Mouse (Mus musculus): ENCODE data around the gene P2rx5. TPM values are rescaled to one million over a fixed set of nuclear protein-coding genes. Genes with fewer than 3 reads are reported as not detected.

P2rx5 gene
- total RNA-seq, 2 experiments from 2014 or later = 6.9 to 7.5 TPM

DNA sequence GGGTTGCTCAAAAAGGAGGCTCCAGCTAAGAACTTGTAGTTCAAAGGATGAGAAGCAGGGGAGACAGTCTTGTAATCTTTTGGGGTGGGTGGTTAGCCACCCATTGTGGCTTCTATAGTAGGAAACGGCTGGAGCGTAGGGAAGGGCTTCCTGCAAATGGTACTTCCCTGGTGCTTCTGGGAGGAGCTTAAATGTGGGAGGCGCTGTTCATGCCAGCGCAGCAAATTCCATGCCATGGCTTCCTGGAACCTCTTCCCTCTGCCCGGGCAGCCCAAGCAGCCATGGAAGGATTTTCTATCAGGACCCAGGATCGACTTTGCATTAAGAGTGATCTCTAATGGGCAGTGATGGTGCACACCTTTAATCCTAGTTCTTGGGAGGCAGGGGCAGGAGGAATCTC is 8.4 kb downstream of the P2rx5 start:
- intact Hi-C loops (cut with DNase I; ENCODE audit: low total_unique reads) = no loop called here
- DNase-seq = no peak

DNA sequence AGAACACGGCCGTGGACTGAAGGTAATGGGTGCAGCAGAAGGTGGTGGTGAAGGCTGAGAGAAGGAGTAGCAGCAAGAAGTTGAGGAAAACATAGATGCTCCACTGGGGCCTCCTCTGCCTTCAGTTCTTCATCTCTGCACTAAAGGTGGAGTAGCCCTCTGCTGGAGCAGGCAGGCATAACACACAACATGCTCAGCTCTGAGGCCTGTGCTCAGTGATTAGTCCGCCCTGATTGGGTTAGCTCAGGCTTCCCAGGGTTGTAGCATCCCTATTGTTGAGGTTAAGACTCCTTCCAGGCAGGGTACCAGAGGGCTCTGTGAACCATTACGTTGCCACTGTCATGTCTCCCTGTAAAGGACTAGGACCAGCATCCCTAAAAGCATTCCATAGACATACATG is 9.0 kb downstream of the P2rx5 start:
- peak; percentile 60 for DNase-seq
- intact Hi-C loops (cut with DNase I; ENCODE audit: low total_unique reads) = no loop called here

DNA sequence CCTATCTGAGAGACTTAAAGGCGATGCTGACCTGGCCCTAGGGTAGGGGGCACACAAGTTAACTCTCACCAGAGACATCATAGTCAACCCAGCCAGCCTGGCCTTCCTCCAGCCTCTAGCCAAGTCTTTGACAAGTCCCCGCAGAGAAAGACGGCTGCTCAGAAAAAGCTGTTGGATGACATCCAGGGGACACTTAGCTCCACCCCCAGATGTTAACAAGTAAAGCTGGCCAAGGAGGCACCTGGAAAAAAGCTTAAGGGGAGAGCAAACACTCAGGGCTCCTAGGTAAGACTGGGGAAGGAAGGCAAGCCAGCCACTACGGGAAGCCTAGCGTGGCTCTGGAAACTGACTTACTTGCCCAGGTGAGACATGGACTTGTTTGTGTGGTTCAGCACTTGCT is 12.0 kb downstream of the P2rx5 start:
- DNase-seq = peak; percentile 55
- intact Hi-C loops (cut with DNase I; ENCODE audit: low total_unique reads) = no loop called here

DNA sequence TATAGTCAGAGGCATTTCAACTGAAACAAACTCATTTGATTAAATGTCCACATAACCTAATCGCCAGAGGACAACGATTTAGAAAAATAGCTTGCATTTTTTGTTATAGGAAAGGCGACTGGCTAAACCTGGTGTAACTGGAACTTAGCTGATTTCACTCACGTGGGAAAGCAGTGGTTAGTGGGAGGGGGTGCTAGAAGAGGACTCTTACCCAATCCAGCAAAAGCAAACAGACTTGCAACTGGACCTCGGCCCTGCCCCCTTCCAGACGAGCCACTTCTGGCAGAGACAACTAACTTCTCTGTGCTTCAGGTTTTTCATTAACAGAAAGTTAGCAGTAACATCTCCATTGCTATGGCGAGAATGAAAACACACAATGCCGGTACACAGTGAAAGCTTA is 15.4 kb downstream of the P2rx5 start:
- intact Hi-C loops (cut with DNase I; ENCODE audit: low total_unique reads) = loop anchor here (5.0 kb wide), 1 partner anchor 38 kb away; the partner anchor contains the start of gene Haspin

DNA sequence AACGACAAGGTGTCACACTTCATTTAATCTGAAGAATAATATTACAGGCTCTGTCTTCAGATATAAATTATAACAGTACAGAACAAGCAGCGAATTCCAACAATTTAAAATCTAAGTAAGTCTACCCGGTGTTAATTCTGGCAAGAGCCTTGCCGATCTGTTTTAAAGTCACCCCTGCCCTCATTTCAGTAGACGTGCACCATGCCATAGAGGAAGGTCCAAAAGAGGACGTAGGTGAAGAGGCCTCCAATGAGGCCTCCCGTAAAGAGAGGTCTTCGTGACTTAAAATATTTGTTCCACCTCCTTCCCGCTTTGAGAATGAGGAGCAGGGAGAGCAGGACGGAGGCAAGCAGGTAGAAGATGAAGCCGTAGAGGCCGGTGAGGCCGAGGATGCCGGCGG is 16.0 kb downstream of the P2rx5 start:
- intact Hi-C loops (cut with DNase I; ENCODE audit: low total_unique reads) = loop anchor here (5.0 kb wide), 1 partner anchor 39 kb away; the partner anchor contains the start of gene Haspin
- no peak for DNase-seq

More for the DNA sequence above, 15.4 kb downstream of the P2rx5 start:
- DNase-seq = no peak

DNA sequence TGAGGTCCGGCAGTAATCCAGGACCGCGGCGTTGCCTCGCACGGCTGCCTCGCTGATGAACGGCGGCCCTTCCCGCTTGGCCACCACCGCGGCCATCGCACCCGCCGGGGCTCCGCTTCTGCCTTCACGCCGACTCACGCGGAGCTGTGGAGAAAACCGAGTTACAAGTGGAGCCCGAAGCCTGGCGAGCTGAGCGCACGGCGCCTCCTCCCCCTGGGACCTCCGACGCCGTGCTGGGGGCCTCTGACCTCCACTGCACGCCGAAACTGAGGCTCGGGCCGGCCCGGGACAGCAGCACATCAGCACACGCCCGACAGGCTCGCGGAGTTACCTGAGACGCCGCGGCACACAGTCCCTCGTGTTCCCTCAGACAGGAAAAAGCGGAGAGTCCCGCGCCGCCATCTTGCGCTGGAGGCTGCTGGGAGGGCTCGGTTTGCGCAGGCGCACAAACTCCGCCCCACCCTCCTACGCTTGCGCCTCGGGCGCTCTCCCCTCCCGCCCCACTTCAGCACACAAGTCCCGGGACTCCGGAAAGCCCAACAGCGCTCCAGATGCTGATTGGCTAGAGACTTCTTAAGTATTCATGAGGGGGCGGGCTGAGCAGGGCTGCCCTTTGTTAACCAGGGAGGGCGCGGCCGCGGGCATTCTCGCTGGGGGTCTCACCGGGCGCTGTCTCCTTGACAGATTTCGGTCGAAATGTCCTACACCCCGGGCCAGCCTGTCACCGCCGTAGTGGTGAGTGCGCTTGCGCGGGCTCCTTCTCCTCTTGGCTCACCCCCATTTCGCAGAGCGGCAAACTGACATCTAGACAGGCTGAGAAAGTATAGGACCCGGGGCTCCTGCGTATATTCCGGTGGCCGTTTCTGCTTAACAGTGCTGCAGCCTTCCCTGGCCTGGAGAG is 16.6 kb downstream of the P2rx5 start, which contains the start of the genes Emc6 and Tax1bp3:
Emc6 (minus strand) TSS at position 430 of the 901 bp plus-strand sequence.
Tax1bp3 (plus strand) TSS at position 476 of the 901 bp plus-strand sequence.
- intact Hi-C loops (cut with DNase I; ENCODE audit: low total_unique reads) = loop anchor here (5.0 kb wide), 1 partner anchor 40 kb away; the partner anchor contains the start of gene Haspin
- DNase-seq = peak; percentile 98

DNA sequence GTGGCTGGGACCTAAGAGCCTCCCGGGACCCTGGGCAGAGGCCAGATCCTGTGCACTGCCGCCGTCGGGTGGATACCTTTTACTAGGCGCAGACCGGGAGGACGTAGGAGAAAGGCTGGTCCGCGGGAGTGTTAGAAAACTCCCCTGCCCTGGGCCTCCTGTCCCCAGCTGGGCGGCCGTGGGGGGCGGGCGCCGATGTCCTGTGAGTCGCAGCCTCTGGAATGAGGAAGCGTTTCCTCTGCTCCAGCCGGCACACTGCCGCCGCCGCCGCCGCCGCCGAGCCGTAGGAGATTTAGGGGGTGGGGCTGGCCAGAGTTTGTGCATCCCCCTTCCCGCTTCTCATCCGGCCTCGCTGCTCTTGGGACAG is 17.3 kb downstream of the P2rx5 start:
- intact Hi-C loops (cut with DNase I; ENCODE audit: low total_unique reads) = loop anchor here (5.0 kb wide), 1 partner anchor 40 kb away; the partner anchor contains the start of gene Haspin
- DNase-seq = peak; percentile 88

DNA sequence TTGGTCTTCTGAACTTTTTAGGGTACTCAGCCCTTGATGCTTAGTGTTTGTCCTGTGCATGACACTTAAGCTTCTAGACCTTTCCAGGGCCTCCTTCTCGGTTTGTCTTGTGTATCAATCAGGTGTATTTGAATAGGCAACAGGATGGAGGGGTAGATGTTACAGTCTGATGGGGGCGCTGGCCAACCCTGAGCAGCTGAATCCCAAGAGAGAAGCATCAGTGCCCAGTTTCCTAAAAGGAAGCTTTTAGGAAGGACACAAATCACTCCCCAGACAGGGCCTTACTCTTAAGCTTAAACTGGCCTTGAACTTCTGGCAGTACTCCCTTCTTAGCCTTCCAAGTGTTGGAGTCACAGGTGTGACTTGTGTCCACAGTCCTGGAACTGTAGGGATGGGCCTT is 17.7 kb downstream of the P2rx5 start:
- intact Hi-C loops (cut with DNase I; ENCODE audit: low total_unique reads) = loop anchor here (5.0 kb wide), 1 partner anchor 41 kb away; the partner anchor contains the start of gene Haspin
- no peak for DNase-seq

DNA sequence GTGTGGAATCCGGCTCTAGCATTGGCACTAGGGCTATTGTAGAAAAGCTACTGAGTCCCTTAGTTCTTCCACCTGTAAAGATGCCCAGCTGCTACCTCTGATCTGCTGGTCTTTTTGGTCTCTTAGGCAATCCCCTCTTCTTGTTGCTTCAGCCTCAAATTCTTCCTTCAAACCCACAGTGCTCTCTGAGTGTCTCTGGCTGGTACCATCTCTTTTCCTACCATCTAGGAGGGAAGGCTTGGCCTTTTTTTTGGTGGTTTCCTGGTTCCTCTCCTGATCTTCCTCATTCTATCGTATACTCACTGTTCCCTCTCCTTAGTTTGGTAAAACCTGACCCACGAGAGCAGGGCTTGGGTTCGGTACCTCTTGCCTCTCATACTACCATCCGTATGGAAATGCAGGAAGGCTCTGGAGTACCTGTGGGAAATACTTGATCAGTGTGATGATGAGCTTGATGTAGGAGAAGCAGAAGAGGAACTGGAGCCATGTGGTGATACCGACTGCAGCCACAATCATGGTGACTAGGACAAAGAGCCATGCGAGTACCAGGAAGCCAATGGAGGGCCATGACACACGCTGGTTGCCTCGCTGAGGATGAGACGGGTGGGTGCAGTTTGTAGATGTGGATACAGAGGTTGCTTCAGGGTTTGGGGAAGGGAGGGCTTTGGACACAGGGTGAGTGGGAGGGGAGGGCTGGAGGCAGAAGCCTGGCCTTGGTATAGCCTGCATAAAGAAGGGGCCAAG is 25.8 kb downstream of the P2rx5 start:
- DNase-seq = no peak
- intact Hi-C loops (cut with DNase I; ENCODE audit: low total_unique reads) = no loop called here

DNA sequence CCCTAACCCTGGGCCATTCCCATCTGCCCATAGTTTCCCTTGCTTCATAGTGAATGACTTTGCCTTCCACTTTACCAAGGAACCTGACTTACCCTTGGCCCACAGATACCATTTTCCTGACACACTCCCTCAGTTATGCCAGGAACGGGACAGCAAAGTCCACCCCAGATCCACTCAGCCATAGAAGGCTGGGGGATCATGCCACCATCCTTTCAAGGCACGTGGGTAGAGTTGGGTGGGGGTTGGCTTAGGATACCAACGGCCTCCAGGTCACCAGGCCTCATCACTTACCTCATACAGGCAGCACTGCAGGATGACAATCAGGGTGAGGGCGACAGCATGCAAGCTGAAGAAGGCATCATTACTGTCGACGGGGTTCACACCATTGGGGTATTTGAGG is 27.0 kb downstream of the P2rx5 start:
- intact Hi-C loops (cut with DNase I; ENCODE audit: low total_unique reads) = no loop called here
- DNase-seq = no peak

DNA sequence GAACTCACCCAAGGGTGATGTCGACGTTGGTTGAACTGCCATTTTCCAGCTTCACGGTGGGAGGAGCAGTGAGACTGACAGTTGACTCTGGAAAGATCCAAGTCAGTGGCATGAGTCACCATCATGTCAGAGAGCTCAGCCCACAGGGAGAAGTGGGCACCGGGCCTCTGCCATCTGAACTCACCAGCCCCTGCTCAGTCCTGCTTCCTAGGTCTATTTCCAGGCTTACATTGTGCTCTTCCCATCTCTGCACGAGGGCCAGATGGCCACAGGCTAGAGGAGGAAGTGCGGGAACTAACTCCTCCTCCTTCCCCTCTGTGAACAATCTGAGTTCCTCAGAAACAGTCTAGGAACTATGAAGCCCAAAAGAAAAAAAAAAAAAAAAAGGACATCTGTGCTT is 32.8 kb downstream of the P2rx5 start:
- intact Hi-C loops (cut with DNase I; ENCODE audit: low total_unique reads) = no loop called here
- DNase-seq = no peak

DNA sequence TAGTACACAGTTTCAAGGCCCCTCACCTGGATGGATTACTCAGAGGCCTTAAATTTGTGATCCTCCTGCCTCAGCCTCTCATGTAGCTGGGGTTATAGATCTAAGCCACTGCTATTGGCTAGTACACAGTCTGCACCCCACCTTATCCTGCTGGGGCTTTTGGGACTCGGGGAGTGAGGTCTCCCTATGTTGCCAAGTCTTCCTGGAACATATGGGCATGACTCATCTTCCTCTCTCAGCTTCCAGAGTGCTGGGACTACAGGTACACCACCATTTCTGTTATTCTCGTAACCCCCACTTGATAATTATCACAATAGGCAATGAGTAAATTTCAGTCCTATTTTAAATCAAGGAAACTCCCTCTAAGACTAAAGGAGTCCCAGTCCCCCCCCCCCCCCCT is 34.2 kb downstream of the P2rx5 start:
- intact Hi-C loops (cut with DNase I; ENCODE audit: low total_unique reads) = no loop called here
- DNase-seq = no peak

DNA sequence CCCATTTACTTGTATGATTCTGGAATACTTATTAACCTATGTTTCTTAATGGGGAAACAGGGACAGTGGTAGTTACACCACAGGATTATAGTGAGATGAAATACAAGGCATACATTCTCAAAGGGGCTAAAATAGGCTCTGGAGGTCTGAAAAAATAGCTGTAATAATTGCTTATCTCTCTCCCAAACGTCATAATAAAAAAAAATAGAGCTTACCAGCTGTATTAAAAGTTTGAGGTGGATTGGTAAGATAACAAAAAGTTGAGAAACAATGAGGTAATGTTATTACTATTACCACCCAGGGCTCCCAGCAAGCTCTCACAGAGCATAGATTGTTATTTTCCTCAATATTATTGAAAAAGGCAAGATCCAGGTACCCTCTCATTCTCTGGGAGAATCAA is 38.0 kb downstream of the P2rx5 start:
- intact Hi-C loops (cut with DNase I; ENCODE audit: low total_unique reads) = no loop called here

DNA sequence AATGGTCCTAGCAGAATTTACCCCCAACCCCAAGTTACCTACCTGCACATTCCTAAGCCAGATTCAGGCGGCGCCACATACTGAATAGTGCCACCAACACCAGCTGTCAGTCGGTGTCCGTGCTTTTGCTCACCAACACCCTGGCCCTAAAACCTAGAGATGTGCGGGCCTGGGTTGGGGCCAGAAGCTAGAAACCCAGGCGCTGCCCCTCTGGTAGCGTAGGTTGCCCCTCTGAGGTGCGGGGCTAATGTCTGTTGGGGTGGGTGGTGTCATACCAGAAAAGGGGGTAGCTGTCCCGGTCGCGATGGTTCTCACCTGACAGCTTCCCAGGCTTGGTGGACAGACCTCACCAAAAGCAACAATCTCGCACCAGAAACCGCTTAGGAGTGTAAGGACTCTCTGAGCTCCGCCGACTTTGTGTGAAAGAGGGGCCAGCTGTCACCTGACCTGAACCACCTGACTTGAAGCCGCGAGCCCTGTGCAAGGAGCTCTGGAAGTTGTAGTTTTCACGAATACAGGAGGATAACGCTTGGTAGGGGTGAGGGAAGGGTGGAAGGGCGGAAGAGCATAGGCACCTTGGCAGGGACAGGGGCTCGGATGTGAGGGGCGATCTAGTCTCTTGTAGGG is 38.5 kb downstream of the P2rx5 start, which contains the start of gene Ctns:
Ctns (minus strand) TSS at position 440 of the 627 bp plus-strand sequence.
- intact Hi-C loops (cut with DNase I; ENCODE audit: low total_unique reads) = no loop called here

More for the DNA sequence above, 38.0 kb downstream of the P2rx5 start:
- no peak for DNase-seq

DNA sequence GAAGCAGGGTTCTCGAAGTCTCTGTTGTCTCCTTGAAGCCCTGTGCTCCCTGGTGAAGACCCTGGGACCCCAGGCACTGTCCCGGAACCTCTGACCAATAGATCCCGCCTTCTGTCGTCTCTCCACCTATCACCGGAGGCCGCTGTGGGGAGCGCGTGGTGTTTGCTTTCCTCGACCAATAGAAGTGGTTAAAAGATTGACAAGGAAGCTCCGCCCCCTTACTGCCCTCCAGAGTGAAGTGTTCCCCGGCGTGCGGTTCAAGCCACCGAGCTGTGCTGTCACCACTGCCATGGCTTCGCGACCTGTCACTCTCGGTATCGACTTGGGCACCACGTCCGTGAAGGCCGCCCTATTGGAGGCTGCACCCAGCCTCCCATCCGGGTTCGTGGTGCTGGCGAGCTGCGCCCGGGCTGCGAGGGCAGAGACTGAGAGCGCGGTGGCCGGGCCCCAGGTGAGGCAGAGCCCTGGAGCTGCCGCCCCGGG is 39.0 kb downstream of the P2rx5 start, which contains the start of gene Shpk:
Shpk (plus strand) TSS at position 231 of the 483 bp plus-strand sequence.
- DNase-seq = peak; percentile 93

More for the DNA sequence above, 38.5 kb downstream of the P2rx5 start, which contains the start of gene Ctns:
- DNase-seq = peak; percentile 79

DNA sequence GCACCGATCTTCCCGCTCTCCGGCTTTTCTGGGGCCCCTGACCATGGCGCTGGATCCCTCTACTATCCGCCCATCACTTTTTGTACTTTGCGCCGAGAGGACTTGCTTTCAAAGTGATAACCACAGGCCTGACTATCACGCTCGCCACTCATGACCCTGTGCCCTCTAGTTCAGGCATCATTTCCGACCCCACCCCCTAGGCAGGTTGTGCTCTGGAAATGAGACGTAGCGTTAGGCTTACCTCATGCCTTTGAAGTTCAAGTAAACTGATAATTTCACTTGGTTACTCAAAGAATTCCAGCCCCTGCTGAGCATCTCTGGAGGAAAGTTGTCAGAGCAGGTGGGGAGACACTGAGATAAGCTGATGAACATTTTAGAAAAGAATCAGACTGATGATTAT is 39.7 kb downstream of the P2rx5 start:
- intact Hi-C loops (cut with DNase I; ENCODE audit: low total_unique reads) = no loop called here
- no peak for DNase-seq

More for the DNA sequence above, 39.0 kb downstream of the P2rx5 start, which contains the start of gene Shpk:
- intact Hi-C loops (cut with DNase I; ENCODE audit: low total_unique reads) = no loop called here

DNA sequence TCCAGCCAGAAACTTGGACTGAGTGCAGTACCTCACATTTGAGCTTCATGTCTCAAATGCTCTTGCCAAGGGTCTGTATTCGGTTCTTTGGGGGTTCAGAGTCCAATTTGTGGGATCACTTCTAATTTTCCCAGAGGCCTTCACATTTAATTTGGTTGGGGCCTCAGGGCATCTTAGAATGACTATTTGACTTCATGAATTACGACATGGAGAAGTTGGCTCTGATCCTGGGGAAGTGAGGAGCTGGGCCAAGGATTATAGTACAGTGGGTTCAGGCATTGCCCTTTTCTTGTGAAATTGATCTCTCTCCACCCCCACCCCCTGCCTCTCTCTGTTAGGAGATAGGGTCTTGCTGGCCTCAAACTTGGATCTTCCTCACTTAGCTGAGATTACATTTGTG is 40.8 kb downstream of the P2rx5 start:
- intact Hi-C loops (cut with DNase I; ENCODE audit: low total_unique reads) = no loop called here
- no peak for DNase-seq

DNA sequence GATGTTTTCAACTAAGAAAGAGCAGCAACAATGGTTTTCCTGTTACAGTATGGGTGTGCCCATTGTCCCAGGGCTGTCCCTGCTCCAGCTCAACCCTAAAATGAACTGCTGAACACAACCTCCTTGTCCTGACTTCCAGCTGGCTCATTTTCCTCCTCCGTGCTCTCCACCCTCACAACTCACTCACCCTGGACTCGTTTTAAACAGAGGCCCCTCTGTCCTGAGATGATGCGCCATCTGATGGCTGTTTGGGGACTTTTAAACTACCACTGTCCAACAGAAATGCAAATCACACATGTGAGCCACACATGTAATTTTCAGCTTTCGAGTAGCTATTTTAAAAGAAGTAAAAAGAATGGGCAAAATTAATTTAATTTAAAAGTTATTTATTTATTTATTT is 41.4 kb downstream of the P2rx5 start:
- peak; percentile 44 for DNase-seq
- intact Hi-C loops (cut with DNase I; ENCODE audit: low total_unique reads) = no loop called here

DNA sequence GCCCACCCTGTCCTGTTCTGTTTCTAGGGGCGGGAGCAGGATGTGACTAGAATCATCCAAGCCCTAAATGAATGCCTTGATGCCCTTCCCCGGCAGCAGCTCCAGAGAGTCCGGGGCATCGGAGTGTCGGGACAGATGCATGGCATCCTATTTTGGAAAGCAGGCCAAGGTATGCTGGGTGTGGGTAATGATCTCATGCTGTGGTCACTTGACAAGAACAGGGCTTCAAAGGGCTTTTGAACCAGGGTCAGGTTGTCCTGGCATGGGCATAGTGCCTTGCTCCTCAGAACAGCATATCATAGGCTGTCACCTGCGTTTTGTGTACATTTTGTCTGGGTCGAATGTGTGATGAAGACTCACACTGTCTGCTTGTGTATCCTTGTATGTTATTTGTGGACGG is 43.7 kb downstream of the P2rx5 start:
- no peak for DNase-seq

More for the DNA sequence above, 43.7 kb downstream of the P2rx5 start:
- intact Hi-C loops (cut with DNase I; ENCODE audit: low total_unique reads) = no loop called here

Measured in gastrocnemius, postnatal 14 days (tissue).